Mouse (Mus musculus): ENCODE results near the gene Dnajc19. TPM values are rescaled to one million over a fixed set of nuclear protein-coding genes. Genes with fewer than 3 reads are reported as not detected.

Gene Dnajc19
- polyA plus RNA-seq (2015; fragmentation: Nextera tagmentation; extraction: Ambion mirVana), result 148 and 160 TPM in 2 replicates

DNA sequence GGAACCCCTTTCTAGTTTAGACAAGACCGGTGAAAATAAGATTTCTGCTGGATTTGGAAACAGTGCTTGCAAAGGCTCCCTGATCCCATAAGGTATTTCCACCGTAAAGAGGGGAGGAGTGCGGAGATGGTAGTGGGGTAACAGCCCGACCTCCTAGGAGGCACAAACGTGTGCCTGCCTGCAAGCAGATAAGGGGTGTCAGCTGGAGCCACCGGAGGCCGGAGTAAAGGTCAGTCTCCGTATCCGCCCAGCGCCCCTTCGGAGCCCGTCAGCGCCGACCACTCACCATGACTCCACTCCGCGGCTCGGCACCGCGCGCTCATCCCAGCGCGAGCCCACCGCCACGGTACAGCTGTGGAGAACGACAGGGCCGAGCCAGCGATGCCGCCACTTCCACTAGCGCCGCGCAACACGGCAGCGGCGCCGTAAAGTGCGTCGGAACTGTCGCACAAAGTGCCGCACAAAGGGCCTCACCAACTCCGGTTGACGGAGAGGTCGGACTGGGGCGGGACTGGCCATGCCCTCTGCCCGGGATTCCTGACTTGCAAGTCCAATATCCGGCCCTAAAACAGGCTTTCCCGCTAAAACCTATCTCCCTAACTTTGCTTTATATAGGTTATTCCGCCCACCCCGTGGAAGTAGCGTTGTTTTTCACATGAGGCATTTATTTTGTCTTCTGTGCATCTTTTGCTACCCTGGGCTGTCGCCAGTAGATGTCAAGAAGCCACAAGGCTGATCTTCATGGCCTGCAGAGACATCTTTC, at the start of gene Dnajc19:
Gene Dnajc19 (minus strand): TSS at position 422 of the 763 bp plus-strand sequence.
- Histone ChIP-seq H3K9me3 (no peaks in the 10 kb centered on the region), H3K4me2 (peak within 1 kb of the TSS; percentile 61), H3K36me3 (peaks cover 3% of the 10 kb centered on the region; the same call in 1 of the 2 replicates), H3K4me1 (peaks cover 4% of the 10 kb centered on the region; the same call in 1 of the 2 replicates), H3K9ac (peak within 1 kb of the TSS; percentile 35), H3K27me3 (replicated peaks) (no peaks in the 10 kb centered on the region), H3K27ac (peak within 1 kb of the TSS; percentile 41), H3K4me3 (replicated peaks) (peak within 1 kb of the TSS; percentile 66)
- peak; percentile 91 for ATAC-seq (ENCODE audit: insufficient read depth, low FRiP score, low read depth)
- WGBS, result under 1% methylated on average over 50 of the region's 50 CpGs

DNA sequence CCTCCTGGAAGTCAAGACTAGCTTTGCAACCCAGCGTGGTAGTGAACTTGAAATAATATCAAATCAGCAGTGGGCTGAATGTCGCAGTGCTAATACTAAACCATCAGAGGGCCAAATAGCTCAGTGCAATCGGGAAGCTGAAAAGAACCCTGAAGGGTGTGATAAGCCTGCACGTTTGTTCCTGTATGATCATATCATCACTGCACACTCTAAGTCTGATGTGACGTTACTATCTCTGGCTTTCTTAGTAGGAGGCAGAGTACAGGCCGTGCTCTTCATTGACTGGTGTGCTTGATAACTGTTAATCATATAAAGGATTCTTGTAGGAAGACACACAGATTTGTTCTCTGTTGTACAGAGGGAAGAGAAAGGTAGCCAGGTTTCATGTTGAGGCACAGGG, 48.8 kb upstream of the Dnajc19 start:
- Histone ChIP-seq H3K27me3 (replicated peaks) (no peaks in the 10 kb centered on the region), H3K4me1 (no peaks in the 10 kb centered on the region), H3K36me3 (no peaks in the 10 kb centered on the region), H3K9me3 (no peaks in the 10 kb centered on the region), H3K27ac (no peak overlapping the region), H3K4me3 (replicated peaks) (no peak overlapping the region), H3K9ac (no peak overlapping the region), H3K4me2 (no peak overlapping the region)
- ATAC-seq (ENCODE audit: insufficient read depth, low FRiP score, low read depth), result no peak
- 78% methylated on average over 6 of the region's 6 CpGs for WGBS

DNA sequence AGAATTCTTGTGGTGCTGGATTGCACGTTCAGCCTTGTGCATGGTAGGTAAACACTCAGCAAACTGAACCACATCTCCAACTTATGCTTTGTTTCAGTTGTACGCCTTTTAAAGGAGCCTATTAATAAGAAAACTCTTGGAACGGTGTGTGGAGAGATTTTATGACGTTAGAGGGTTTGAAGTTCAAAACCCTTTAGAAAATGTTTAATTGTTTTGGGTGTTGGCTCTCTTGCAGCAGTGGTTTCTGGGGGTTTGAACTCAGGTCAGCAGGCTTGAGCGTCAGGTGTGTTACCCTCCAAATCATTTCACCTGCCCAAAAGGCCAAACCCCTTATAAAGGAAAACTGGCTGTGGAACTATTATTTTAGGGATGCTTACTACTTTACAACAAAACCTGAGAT, 40.2 kb upstream of the Dnajc19 start:
- ATAC-seq (ENCODE audit: insufficient read depth, low FRiP score, low read depth), result no peak
- no peak overlapping the region for H3K4me3 ChIP-seq (replicated peaks)
- no peak overlapping the region for H3K9ac ChIP-seq
- WGBS, result 76% methylated on average over 5 of the region's 5 CpGs
- H3K27me3 ChIP-seq (replicated peaks), result no peaks in the 10 kb centered on the region
- no peak overlapping the region for H3K27ac ChIP-seq
- H3K4me1 ChIP-seq, result no peaks in the 10 kb centered on the region
- H3K36me3 ChIP-seq, result no peaks in the 10 kb centered on the region
- no peaks in the 10 kb centered on the region for H3K9me3 ChIP-seq
- H3K4me2 ChIP-seq, result no peak overlapping the region

DNA sequence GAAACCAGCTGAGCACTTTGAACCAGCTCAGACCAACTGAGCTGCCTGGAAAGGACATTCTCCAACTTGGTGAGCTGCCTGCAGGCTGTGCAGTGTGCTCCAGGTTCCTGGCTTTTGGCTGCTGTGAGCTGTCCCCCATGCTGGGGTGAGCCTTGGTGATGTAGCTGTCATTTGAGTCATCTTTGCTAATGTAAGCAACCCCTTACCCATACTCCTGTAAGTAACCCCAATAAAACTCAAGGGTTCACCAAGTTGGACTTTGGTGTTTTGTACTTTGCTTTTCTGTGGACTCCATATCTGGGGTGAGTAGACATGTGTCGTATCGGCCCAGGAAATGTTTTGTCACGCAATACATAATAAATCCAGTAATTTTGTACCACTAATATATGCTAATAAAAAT, 39.7 kb upstream of the Dnajc19 start:
- H3K36me3 ChIP-seq, result no peaks in the 10 kb centered on the region
- H3K4me2 ChIP-seq, result no peak overlapping the region
- H3K4me1 ChIP-seq, result no peaks in the 10 kb centered on the region
- 90% methylated on average over 3 of the region's 3 CpGs for WGBS
- no peaks in the 10 kb centered on the region for H3K9me3 ChIP-seq
- ATAC-seq (ENCODE audit: insufficient read depth, low FRiP score, low read depth), result no peak
- no peak overlapping the region for H3K27ac ChIP-seq
- H3K27me3 ChIP-seq (replicated peaks), result no peaks in the 10 kb centered on the region
- no peak overlapping the region for H3K9ac ChIP-seq
- no peak overlapping the region for H3K4me3 ChIP-seq (replicated peaks)

DNA sequence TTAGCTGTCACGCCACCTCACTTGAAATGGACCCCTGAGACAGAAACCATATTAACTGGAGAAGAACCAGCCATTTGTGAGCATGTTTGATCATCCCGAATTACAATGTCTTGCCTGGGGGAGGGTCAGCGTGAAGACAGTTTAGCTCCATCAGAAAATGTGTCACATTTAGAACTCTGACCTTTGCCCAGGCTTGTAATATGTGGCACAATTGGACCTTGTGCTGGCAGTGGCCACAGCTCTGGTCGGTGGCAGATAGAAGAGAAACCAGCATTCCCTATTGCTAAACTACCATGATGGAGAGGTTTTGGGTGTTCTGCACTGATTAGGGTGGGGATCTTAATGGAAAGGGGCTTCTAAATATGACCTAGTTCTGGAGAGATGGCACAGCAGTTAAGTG, 38.7 kb upstream of the Dnajc19 start:
- Histone ChIP-seq H3K9me3 (no peaks in the 10 kb centered on the region), H3K4me3 (replicated peaks) (no peak overlapping the region), H3K4me1 (no peaks in the 10 kb centered on the region), H3K27ac (no peak overlapping the region), H3K9ac (no peak overlapping the region), H3K4me2 (no peak overlapping the region), H3K36me3 (no peaks in the 10 kb centered on the region), H3K27me3 (replicated peaks) (no peaks in the 10 kb centered on the region)
- no peak for ATAC-seq (ENCODE audit: insufficient read depth, low FRiP score, low read depth)
- WGBS, result 73% methylated on average over 4 of the region's 4 CpGs

DNA sequence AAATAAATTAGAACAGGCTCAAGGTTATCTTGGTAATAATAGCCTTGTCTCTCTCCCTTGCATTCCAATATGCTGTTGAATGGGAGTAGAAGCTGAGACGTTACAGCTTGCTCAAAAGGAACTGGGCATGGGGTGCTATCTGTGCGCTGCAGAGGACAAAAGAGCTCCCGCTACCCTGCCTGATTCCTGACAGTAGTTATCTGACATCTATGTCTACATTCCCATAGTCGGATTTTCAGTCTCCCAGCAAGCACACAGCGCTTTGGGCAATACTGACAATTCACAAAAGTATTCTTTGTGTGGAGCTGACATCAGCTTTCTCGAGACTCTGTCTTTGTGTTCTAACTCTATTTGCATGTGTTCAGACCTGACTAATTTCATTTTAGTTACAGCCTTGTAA, 34.7 kb upstream of the Dnajc19 start:
- H3K27me3 ChIP-seq (replicated peaks), result no peaks in the 10 kb centered on the region
- H3K4me3 ChIP-seq (replicated peaks), result no peak overlapping the region
- WGBS, result 52% methylated on average over 6 of the region's 6 CpGs
- no peak for ATAC-seq (ENCODE audit: insufficient read depth, low FRiP score, low read depth)
- H3K4me2 ChIP-seq, result no peak overlapping the region
- no peaks in the 10 kb centered on the region for H3K9me3 ChIP-seq
- no peaks in the 10 kb centered on the region for H3K36me3 ChIP-seq
- H3K4me1 ChIP-seq, result no peaks in the 10 kb centered on the region
- no peak overlapping the region for H3K9ac ChIP-seq
- H3K27ac ChIP-seq, result no peak overlapping the region

DNA sequence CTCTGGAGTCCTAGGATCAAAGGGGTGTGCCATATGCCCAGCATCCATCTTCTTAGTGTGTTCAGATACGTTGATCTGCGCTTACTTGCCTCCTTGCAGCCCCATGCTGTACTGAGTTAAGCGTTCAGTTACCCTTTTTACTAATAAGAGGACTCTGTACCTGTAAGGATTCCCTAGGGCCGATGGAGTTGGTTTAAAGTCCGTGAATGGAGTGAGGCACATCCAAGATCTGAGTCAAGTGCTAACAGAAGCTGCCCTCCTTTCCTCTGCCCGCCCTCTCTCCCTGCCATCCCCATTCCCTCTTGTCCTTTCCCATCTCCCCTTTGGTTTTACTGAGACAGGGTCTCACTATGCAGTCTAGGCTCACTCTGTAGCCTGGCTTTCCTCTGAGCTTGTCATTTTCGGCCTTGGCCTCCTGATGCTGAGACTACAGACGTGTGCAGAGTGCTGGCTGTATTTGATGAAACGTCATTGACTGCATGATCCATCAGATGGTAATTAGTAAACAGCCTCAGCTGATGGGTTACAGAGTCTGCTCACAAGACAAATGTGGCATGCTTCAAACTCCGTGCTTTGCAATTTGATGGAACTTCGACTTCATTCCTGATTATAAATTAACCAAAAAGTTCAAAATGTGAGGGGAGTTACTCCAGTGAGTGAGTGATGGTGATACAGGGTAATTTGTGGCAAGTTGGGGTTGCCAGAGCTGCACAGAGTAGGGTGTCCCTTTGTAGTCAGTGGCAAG, 31.0 kb upstream of the Dnajc19 start:
- Histone ChIP-seq H3K9ac (no peak overlapping the region), H3K9me3 (no peaks in the 10 kb centered on the region), H3K4me2 (no peak overlapping the region), H3K4me3 (replicated peaks) (no peak overlapping the region), H3K27ac (no peak overlapping the region), H3K27me3 (replicated peaks) (no peaks in the 10 kb centered on the region), H3K4me1 (no peaks in the 10 kb centered on the region), H3K36me3 (no peaks in the 10 kb centered on the region)
- WGBS, result 60% methylated on average over 11 of the region's 11 CpGs
- ATAC-seq (ENCODE audit: insufficient read depth, low FRiP score, low read depth), result no peak

DNA sequence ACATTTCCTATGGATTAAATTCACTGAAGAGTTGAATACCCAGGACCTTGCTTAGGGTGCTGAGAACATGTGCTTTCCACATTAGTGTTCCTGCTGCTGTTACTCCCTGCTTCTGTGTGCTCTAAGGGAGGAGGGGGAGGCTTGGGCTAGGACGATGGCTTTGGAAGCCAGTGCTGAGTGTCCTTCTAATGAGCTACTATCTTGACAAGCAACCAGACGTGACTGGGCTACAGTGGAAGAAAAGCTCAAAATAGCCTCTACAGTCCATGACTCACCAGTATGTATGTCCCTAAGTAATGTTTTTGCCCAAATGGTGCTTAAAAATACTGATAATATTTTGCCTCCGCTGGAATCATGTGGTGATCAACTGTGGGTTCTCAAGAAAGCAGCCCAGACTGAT, 26.5 kb upstream of the Dnajc19 start:
- 0 out of 2 replicates have a peak, but pooled peaks cover 4% of the 10 kb centered on the region for H3K27me3 ChIP-seq (replicated peaks)
- WGBS, result 72% methylated on average over 3 of the region's 3 CpGs
- H3K4me3 ChIP-seq (replicated peaks), result no peak overlapping the region

DNA sequence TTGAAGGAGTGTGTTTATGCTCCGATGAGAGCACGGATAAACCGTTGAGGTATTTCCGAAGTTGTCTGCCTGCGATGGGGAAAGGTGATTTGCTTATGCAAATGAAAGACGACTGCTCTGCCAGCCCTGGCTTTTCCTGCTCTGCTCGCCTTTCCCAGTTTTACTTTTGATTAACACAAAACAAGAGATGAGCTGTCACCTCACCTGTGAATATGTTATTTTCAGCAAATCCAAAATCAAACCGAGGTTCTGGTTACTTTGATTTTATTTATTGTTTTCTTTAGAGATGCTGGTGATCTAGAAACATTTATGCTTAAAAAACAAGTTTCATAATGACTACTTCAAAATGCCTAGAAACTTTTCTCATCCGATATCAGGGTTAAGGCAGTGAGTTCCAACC, 25.3 kb upstream of the Dnajc19 start:
- no peak overlapping the region for H3K4me2 ChIP-seq
- no peak overlapping the region for H3K27ac ChIP-seq
- no peaks in the 10 kb centered on the region for H3K4me1 ChIP-seq
- 12% methylated on average over 9 of the region's 9 CpGs for WGBS
- H3K9ac ChIP-seq, result no peak overlapping the region
- H3K36me3 ChIP-seq, result no peaks in the 10 kb centered on the region
- H3K4me3 ChIP-seq (replicated peaks), result no peak overlapping the region
- H3K9me3 ChIP-seq, result no peaks in the 10 kb centered on the region
- no peak for ATAC-seq (ENCODE audit: insufficient read depth, low FRiP score, low read depth)
- 0 out of 2 replicates have a peak, but pooled peaks cover 4% of the 10 kb centered on the region for H3K27me3 ChIP-seq (replicated peaks)

More for the DNA sequence above, 26.5 kb upstream of the Dnajc19 start:
- ATAC-seq (ENCODE audit: insufficient read depth, low FRiP score, low read depth), result no peak
- no peaks in the 10 kb centered on the region for H3K9me3 ChIP-seq
- H3K4me2 ChIP-seq, result no peak overlapping the region
- H3K36me3 ChIP-seq, result no peaks in the 10 kb centered on the region
- H3K27ac ChIP-seq, result no peak overlapping the region
- H3K4me1 ChIP-seq, result no peaks in the 10 kb centered on the region
- H3K9ac ChIP-seq, result no peak overlapping the region

DNA sequence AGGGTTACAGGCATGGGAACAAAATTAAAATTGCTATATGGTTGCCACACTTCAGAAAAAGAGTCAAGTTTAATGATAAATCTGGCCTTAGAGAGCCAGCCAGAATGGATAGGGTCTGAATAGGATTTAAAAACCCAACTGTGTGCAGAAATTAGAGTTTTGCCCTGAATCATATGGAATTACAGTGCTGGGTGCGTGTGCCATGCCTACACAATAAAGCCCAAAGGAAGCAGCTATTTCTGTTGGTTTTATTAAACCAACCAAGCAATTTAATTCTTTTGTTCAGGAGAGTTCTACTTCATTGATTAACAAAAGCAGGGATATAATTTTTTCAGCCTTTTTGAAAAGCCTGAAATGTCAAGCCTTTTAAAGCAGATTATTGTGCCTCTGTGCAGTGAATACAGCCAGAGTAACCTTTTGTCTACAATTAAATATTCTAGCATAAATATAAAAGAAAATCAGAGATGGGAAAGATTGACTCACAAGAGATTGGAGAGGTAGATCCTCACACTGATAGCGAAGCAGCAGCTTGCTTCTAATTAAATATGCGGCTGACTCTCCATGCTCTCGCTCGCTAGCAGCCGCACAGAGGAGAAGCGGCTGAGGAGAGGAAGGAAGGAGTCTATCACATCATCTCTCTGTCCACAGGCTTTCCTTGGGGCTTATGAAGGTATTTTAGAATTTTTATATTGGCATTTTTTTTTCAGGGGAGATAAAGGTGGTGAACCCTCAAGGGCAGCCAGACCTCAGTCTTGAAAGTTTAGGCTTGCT, 23.0 kb upstream of the Dnajc19 start:
- H3K4me2 ChIP-seq, result no peak overlapping the region
- H3K27me3 ChIP-seq (replicated peaks), result 0 out of 2 replicates have a peak, but pooled peaks cover 4% of the 10 kb centered on the region
- no peak overlapping the region for H3K9ac ChIP-seq
- no peaks in the 10 kb centered on the region for H3K4me1 ChIP-seq
- H3K9me3 ChIP-seq, result no peaks in the 10 kb centered on the region
- H3K27ac ChIP-seq, result no peak overlapping the region
- no peaks in the 10 kb centered on the region for H3K36me3 ChIP-seq
- WGBS, result 56% methylated on average over 7 of the region's 7 CpGs
- no peak for ATAC-seq (ENCODE audit: insufficient read depth, low FRiP score, low read depth)
- no peak overlapping the region for H3K4me3 ChIP-seq (replicated peaks)

DNA sequence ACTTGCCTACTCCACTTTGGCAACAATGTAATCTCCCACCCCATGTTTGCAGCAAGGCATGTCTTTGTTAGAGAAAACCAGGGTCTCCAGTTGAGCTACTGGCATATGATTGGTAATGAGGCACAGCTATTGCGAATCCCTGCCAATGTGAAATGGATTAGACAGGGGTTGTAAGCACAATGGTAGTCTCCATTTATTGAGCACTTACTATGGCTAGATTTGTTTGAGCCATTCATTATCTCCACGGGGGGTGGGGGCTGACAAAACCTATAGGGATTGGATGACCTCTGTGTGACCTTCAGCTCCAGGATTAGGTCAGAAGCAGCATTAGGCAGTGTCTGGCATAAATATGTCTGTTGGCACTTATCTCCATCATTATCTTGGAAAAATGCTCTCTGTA, 21.8 kb upstream of the Dnajc19 start:
- Histone ChIP-seq H3K4me3 (replicated peaks) (no peak overlapping the region), H3K4me1 (no peaks in the 10 kb centered on the region), H3K36me3 (no peaks in the 10 kb centered on the region), H3K9ac (no peak overlapping the region), H3K9me3 (no peaks in the 10 kb centered on the region), H3K27me3 (replicated peaks) (0 out of 2 replicates have a peak, but pooled peaks cover 4% of the 10 kb centered on the region), H3K27ac (no peak overlapping the region), H3K4me2 (no peak overlapping the region)
- WGBS, result 72% methylated on average over 2 of the region's 2 CpGs
- no peak for ATAC-seq (ENCODE audit: insufficient read depth, low FRiP score, low read depth)
